Mouse (Mus musculus): ENCODE results near the gene Triap1.

DNA sequence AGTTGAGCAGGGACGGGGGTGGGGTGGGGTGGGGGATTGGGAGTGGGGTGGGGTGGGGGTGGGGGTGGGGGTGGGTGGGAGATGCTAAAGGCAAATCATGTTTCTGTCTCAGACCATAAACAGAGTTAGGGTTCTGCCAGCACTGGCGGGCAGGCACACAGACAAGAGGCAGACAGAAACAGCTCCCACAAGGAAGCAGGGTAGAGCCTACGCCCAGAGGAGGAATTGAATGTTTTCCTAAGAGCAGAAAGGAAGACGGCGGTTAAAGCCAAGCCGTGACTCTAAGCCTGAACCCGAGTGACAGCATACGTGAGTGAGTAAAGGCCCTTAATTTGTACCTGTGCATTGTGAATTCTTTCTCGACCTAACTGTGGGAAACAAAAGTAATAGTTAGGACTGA lies 50.9 kb downstream of the Triap1 start:
- TF ChIP-seq GATA1 (IDR thresholded peaks at IDR 0.05; ENCODE audit: borderline replicate concordance, low read length) (no peak), FLI1 (IDR thresholded peaks at IDR 0.05; ENCODE audit: low read length) (no peak)

Measured in megakaryocyte, embryonic 14.5 days (primary cell).